Mouse (Mus musculus): ENCODE measurements at regions not wholly inside any gene's neighbourhood (a gene's known extent, or its start where the extent isn't known, plus 50 kb on each side); places are given as distances from the start of the nearest gene placed in this dataset.

DNA sequence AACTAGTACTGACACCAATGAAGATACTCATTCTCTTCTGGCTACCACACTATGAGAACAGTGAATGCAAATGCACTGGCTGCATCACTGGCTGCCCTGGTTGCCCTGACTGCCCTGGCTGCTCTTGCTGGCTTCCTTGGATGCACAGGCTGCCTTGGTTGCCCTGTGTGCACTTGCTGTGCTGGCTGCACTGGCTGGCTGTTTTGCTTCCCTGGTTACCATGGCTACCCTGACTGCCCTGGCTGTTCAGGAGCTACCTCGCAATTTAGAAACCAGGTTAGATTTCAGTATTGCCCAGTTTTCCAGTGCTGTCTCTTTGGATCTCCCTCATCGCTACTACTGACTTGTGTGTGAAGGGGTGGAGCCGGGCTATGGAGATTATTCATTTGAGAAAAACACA, 175.7 kb downstream of the Fat4 start:
- DNase-seq (ENCODE audit: low read depth, low spot score): no peak

DNA sequence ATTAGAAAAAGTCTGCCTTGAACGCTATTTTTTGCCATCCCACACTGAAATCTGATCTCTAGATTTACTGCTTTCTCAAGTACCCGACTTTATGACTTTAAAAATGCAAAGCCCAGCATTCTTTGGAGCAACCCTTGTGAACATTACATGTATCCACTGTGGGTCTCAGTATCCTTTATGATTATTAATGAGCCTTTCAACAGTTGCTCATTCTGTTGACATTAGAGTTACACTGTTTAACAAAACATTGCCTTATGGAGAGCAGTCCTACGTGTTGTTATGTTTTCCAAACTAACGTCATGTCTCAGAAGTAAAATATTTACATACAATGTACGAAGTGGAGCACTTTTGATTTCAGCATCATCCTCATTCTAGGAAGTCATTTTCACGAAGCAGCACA, 178.7 kb downstream of the Fat4 start:
- DNase-seq (ENCODE audit: low read depth, low spot score): no peak

DNA sequence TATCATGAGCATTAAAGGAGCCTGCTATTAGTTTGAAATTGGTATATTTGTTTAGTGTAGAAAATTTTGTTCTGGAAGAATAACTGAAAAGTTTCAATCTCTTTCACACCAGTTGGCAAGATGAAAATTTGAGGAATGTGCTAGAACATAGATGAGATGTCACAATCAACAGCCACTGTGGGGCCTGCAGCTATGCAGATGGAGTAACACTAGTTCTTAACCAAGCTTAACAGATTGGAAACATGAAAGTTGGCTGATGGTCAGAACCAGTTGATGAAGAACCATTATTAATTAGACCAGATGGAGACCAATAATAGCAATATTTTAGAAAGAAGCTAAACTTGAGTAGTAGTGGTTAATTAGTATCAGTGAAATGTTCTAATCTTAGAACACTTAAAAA, 182.3 kb downstream of the Fat4 start:
- DNase-seq (ENCODE audit: low read depth, low spot score): no peak

DNA sequence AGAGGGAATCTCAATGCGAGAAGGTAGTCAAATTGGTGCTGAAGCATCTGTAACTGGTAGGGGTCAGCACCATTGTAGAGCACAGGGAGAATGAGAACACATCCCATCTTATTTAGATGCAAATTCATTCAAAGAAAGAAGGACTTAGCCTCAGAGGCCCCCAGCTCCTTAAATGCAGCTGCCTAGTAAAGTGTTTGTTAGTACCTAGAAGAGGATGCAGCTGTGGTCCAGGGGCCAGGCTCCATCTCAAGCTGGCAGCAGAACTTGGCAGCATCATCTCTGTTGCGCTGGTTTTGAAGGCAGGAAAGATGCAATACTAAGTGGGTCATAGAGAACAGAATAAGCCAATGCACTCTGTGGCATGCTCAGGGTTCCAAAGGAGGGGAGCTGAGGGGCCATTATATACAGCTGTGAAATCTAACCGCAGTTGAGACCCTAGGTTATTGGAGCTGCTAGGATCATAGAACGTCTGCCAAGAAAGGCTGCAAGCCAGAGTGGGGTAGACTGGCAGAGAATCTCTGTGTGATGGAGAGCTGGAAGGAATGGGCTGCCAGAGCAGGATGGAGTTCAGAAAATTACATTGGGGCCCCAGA, 196.0 kb downstream of the Fat4 start:
- DNase-seq (ENCODE audit: low read depth, low spot score): no peak

DNA sequence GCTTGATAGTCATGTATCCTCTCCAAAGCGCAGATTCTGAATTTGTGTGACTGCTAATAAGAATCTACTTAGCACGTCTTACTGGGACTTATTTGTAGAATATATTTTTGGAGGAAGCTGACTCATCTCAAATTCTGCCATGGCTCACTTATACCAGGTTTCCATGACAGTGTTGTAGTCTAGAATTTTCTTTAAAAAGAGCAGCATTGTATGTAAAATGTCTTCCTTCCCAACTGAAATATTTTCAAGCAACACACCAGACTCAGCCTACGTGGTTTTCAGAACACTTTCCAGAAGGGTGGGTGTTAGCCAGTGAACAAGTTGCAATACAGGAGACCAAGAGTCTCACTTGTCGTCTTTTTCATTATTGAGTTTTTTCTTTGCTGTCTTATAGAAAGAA, 202.2 kb downstream of the Fat4 start:
- no peak for DNase-seq (ENCODE audit: low read depth, low spot score)

DNA sequence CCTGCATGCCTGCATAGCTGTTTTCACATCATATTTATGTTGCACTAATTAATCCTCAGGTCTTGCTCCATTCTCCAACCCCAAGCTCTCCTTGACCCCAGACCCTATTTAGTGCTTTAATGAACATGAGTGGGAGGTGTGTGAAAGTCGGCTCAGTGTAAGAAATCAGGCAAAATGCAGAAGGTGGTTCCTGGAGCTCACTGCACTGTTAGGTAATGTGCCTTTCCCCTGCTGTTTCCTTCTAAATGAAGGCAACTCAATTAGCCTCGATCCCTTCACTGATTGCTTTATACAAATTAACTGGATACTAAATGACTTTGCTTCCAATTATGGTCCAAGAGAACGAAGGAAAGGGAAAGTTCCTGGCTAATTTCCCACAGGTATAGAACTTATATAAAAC, 215.6 kb downstream of the Fat4 start:
- DNase-seq (ENCODE audit: low read depth, low spot score): no peak

DNA sequence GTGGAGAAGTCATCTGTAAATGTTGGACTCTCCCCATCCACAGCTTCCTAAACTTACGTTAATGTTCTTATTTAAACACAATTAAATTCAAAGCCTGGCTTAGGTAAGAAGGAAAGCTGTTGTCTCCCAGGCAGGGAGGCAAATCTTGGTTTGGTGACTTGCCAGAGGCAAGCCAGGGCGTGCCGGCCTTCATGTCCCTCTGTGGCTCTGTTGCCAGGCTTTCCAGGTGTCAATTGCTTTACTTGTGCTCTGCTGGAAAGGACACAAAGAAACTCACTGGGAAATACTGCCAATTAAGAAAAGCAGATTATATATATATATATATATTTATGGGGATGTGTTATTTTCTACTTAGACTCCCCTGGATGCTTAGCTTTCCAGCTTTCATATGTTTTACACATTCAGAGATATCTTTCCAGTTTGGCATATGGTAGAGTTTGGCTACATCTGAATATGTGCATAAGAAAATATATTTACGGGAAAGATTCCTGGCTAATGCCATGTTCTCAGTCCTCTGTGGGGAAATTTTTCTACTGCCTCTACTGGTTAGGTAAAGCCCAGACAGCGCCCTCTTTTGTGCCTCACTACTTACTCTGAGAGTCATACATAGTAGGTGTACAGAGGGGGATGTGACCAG, 223.1 kb downstream of the Fat4 start:
- DNase-seq (ENCODE audit: low read depth, low spot score): no peak

DNA sequence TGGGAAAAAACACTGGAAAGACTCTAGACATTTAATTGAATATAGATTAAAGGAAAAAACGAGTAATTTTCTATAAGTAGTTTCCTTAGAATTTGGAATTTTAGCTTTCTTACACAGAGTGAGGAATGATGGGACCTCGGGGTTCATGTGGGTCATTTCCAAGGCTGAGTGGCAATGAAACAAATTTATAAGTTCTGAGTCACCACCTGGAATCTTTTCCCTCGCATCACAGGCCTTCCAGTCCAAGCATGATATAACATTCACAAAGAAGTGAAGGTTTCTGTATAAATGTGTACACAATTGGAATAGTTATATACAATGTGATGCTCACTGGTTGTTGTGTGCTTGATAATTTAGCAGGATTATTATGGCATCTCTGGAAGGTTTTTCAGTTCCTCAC, 227.3 kb downstream of the Fat4 start:
- no peak for DNase-seq (ENCODE audit: low read depth, low spot score)

DNA sequence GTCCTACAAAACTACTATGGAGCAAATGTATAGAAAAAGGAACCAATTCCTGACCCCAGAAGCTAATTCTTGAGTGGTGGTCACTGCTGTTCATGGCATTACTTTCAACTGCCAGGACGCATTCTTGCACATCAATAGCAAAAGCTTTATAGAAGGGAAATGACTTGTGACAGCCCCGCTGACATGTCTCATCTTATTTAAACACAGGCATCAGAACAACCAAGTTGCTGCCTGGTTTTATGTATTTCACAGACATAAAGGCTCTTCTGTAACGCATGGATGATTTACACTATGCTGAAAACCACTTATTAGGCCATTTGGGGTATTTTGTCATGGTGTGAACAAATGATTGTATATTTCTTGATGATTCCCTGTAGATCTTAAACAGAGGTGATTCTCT, 228.1 kb downstream of the Fat4 start:
- no peak for DNase-seq (ENCODE audit: low read depth, low spot score)

DNA sequence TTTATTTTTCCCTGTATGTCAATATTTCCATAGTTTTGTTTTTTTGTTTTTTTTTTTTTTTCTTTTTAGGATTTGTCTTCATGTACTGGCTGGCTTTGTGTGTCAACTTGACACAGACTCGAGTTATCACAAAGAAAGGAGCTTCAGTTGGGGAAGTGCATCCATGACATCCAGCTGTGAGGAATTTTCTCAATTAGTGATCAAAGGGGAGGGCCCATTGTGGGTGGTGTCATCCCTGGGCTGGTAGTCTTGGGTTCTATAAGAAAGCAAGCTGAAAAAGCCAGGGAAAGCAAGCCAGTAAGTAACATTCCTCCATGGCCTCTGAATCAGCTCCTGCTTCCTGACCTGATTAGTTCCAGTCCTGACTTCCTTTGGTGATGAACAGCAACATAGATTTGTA, 228.7 kb downstream of the Fat4 start:
- no peak for DNase-seq (ENCODE audit: low read depth, low spot score)

DNA sequence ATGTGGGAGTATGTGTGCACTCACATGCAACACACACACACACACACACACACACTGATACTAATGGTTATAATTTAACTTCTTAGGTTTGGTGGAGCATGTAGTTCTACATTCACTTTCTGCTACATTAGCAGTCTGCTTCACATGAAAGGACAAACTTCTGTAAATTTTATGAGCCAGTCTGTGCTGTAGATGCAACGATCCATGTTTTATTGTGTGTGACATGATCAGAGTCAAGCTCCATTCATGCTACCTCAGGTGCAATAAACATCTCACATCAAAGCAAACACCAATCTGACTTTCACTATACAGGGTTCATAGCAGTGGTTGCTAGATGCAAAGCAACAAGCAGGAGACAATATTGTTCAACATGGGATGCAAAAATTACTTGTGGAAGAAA, 235.5 kb downstream of the Fat4 start:
- no peak for DNase-seq (ENCODE audit: low read depth, low spot score)

DNA sequence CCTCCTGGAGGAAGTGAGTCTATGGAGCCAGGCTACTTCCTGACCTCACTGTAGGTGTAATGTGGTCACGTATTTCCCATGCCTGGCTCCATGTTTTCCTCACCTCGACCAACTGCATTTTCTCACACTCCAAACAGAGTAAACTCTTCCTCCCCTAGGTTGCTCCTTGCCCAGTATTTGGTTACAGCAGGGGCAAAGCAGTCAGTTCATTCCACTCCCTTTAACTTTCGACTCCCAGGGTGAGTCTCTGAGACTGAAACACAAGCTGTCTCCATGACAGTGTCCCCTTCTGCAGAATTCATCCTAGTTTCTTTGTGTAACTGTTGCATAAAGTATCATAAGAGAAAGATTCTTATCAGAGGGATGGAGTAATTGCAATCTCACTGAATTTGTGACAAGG, 243.8 kb downstream of the Fat4 start:
- DNase-seq (ENCODE audit: low read depth, low spot score): no peak

DNA sequence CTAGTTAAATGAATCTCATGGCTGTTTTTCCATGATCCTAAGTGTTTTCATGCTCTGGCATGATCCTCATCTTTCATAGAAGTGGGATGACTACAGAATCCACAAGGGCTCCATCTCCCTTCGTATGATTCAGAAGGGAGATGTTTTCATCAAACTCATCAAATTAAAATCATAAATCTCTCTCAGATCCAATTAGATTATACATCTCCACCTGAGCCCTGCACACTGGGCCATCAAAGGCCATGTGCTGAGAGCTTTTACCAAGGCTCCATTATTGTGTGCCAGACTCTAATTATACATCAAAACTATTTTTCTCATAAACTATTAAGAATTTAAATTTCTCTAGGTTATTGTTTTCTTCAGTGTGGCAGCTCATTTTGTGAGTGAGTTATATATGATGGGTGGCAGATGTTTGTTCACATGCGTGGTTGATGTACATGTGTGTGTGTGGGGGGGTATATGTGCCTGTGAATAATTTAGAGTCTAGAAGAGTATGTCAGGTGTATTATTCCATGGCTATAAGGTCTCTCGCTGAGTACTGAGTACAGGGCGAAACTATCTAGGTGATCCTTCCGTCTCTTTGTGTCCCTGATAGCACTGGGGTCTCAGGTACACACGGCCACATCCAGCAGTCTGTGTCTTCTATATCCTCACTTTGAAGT, 278.4 kb downstream of the Fat4 start:
- no peak for DNase-seq (ENCODE audit: low read depth, low spot score)

DNA sequence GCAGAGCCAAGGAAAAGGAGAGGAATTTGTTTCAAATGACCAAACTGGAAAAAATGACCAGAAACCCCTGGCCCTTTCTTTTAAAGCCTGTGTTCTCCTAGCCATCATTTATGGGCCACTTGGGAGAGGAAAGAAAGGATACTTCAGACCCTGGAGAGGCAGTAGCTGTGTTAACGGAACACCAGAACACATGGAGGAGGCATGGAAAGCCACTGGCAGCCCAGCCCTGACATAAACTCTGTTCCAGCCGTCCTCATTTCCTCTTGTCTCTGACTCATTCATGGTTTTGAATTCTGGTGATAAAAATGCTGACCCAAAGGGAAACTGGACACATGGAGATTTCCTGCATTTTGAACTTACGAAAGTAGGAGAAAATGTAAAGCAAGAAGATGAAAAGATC, 295.9 kb downstream of the Fat4 start:
- DNase-seq (ENCODE audit: low read depth, low spot score): no peak

DNA sequence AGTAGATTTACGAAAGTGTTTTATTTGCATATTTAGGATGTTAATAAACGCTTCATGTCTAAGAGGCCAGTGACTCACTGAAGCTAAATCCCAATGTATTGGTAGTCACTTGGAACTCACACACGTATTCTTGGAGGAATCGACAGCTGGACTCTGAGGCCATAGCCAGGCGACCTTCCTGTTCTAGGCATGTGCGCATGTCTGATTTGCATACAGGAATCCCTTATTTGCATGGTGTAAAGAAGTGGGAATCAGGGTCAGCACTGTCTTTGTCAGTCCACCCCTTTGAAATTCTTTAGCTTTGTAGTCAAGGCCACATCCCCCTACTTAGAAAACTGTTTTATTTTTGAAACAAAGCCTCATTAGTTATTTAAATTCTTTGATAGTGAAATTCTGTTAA, 308.4 kb downstream of the Fat4 start:
- no peak for DNase-seq (ENCODE audit: low read depth, low spot score)

DNA sequence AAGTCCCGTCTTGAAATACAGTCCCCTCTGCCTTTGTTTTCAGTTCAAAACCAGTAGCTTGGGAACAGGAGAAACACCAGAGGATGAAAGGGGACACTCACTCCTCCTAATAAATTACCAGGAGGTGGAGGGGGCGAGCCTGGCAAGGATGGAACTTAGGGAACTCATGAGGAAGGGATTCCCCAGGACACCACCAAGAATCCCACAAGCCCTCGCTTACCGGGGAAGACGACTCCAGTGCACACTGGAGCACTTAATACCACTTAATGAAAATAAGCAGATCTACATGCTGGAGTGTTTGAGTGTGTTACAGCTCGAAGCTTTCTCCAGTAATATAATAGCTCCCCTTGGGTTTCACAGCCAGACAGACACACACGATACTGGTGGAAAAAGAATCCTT, 315.9 kb downstream of the Fat4 start:
- DNase-seq (ENCODE audit: low read depth, low spot score): no peak

DNA sequence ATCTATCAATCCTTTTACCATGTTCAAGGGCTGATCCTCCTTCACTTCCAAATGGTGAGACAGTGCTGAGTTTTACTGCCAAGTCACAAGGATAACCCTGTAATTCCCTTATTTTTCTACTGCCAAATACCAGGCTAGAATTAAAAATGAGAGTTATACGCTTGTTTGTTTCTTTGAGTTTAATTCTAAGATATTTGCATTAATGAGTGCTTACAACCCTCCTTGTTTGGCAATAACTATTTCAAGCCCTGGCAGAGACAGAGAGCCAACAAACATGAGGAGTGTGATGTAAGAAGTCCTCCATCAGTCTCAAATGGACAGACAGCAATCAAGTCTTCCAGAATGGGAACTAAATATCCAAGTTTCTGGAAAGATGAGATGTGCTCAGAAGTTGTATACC, 321.9 kb downstream of the Fat4 start:
- no peak for DNase-seq (ENCODE audit: low read depth, low spot score)

DNA sequence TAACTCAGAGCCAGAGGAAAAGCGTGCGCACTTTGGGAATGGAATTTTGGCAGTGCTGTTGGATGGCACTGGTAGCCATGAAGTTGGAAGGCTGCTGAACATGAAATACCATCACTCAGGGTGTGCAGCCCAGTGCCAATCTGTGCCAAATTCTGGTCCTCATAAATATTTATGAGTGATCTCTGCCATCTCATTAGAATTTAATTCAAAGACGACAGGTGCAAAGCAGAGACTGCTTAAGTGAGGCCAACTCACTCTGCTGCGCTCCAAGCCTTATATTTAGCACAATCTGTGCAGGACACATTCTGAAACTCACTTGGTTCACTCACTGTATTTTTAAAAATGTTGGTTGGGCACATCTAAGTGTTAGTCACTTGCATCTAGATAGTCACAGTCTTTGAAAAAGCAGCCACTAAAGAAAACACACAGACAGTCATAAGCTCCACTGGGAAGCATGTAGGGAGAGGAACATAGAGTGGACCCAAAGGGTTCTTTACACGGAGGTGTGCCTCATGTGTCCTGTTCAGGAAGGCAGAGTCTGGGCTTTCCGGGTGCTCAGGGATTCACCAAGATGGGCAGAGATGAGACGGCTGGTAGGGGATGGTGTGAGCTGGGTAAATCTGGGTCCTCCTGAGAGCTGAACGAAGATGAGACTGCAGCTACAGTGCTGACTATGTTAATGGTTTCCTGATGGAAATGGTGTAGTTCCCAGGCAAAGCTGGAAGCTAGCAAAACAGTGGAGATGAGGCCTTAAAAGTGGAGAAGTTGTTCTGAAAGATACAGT, 322.8 kb downstream of the Fat4 start:
- DNase-seq (ENCODE audit: low read depth, low spot score): no peak

DNA sequence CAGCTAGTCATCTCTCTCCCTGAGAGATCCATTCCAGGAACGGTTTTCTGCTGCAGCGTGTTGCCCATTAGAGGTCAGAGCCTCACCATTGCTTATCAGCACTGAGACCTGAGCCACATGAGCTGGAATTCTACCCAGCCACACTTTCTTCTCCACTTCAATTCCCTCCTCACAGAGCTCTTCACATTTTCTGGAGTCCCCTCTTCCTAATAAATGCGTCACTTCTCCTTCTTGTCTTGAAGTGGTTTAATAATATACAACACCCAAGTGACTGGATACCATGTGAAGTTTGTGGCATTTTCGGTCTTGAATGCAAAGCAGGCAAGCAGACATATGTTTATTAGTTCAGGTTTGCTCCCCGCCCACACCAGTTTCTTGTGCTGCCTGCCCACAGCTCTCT, 324.9 kb downstream of the Fat4 start:
- no peak for DNase-seq (ENCODE audit: low read depth, low spot score)

DNA sequence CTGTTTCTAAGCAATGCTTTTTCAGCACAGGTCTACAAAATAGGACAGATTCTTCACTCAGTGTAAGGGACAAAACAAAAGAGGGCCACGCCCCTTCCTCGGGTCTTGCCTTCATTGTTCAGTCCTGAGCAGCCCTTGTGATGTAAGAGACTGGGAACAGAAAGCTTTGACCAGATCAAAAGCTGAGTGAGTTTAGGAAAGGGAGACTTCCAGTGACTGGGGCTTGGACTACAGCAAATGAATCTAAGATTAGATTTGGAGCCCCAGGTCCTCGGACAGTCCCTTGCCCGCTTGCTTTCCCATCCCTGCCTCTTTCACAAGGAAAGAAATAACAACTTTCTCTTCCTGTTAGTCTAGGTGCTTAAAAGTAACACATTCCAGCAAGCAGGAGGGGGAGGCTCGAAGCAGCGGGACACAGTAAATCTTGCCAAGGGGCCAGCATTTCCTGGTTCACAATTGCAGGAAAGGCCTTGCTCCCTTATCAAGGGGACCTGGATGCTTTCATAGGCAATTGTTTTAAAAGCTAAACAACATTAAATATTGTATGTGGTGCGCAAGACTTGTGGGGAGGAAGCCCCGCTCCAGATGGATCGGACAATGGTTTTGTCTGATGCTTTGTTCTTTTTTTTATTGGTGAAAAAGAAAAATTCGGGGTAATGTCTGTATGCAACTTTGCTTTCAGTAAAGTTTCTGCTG, 333.4 kb downstream of the Fat4 start:
- no peak for DNase-seq (ENCODE audit: low read depth, low spot score)

DNA sequence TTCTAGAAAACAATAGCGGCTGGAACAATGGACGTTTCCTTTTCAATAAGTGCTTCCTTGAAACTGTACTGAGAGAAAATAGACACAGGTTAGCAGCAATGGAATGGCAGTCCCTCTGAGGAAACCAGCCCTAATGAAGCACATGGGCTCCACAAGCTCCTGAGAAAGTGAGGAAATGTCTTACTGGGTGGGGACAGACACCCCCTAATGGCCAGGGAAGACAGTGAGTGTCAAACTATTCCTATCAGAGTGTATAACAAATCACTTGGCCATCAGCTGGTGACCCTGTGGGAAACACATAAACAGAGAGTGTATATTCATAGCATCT, 333.9 kb downstream of the Fat4 start:
- no peak for DNase-seq (ENCODE audit: low read depth, low spot score)

DNA sequence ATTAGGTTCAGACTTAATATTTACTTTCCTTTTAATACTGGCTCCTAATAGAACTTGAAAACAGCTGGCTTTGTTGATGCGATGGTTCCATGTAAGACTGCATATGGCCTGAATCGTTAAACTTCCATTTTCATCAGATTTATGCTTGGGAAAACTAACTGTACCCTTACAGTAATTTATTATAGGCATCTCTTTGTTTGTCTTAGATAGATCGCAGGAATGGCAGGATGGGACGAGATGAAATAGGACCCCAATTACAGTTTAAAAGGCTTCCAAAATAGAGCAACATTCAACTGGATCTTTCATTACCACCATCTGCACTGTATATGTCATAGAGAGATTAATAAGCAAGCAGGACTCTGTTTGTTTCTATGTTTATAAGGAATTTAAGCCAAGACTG, 335.3 kb downstream of the Fat4 start:
- DNase-seq (ENCODE audit: low read depth, low spot score): no peak
